Mouse (Mus musculus) forebrain, embryonic 15.5 days (tissue): Measurements from ENCODE around the gene Arhgap35. TPM values are rescaled to one million over a fixed set of nuclear protein-coding genes. Genes with fewer than 3 reads are reported as not detected.

Experiments used
- ATAC-seq: fragments of 200-750 bp; cut with Nextera tagmentation; replicated peaks from 2 replicates; pipeline ENCODE4 v1.8.0; 2017; ENCODE audit warnings: mild to moderate bottlenecking, moderate TSS enrichment, moderate library complexity
- H3K27ac ChIP-seq: fragments of 300-500 bp; sonication (generic); replicated peaks from 2 replicates; pipeline ENCODE4 v1.5.1; 2015; ENCODE audit warnings: mild to moderate bottlenecking, inconsistent platforms
- H3K27me3 ChIP-seq: fragments of 300-500 bp; sonication (generic); 2 replicates; pipeline ENCODE4 v1.6.1; 2015; ENCODE audit warnings: inconsistent platforms
- H3K36me3 ChIP-seq: fragments of 300-500 bp; sonication (generic); 2 replicates; pipeline ENCODE4 v1.6.1; 2015; ENCODE audit warnings: mild to moderate bottlenecking, inconsistent platforms
- H3K4me1 ChIP-seq: fragments of 300-500 bp; sonication (generic); 2 replicates; pipeline ENCODE4 v1.6.1; 2015; ENCODE audit warnings: inconsistent platforms
- H3K4me2 ChIP-seq: fragments of 300-500 bp; sonication (generic); replicated peaks from 2 replicates; pipeline ENCODE4 v1.6.1; 2015; ENCODE audit warnings: mild to moderate bottlenecking, inconsistent platforms
- H3K4me3 ChIP-seq: fragments of 300-500 bp; sonication (generic); 2 replicates; pipeline ENCODE4 v1.5.1; 2015; ENCODE audit warnings: mild to moderate bottlenecking, inconsistent platforms
- H3K9ac ChIP-seq: fragments of 300-500 bp; sonication (generic); replicated peaks from 2 replicates; pipeline ENCODE4 v1.6.1; 2015; ENCODE audit warnings: mild to moderate bottlenecking, inconsistent platforms
- H3K9me3 ChIP-seq: fragments of 300-500 bp; sonication (generic); 2 replicates; pipeline ENCODE4 v1.6.1; 2016; ENCODE audit warnings: inconsistent platforms
- WGBS: fragments of 180-500 bp; shearing (Covaris S2); methylation state at CpG from one replicate; pipeline ENCODE4 v1.1.7; 2015; ENCODE audit warnings: mixed read lengths; 5-methylcytosine and 5-hydroxymethylcytosine counted together
- polyA plus RNA-seq: library from polyadenylated mRNA; unstranded; fragments of >200 nt; fragmentation: Nextera tagmentation; extraction: Ambion mirVana; gene quantifications from 2 replicates; pipeline ENCODE4 v1.2.1, GENCODE M21; 2015

Arhgap35 gene
- polyA plus RNA-seq, 1 experiment from 2014 or later = 38.9 TPM

DNA sequence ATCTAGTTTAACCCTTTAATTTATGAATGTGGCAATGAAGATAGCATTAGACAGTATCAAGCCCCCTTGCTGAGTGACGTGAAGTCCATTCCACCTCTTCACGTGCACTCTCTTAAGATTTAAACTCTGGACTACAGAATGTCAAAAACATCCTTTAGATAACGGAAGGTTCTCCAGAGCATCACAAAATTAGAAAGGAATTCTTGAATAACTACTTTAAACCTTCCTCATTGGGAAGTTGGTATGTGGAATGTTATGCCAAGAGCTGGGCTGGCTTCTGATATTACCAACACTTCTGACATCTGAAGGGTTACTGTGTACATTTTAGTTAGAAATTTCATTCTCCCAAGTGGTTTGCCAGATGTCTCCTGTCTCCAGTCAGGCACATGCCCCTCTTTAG lies 60.6 kb downstream of the Arhgap35 start:
- 94% methylated on average over 3 of the region's 3 CpGs for WGBS
- Histone ChIP-seq H3K27me3 (no peaks in the 10 kb centered on the region), H3K27ac (no peak overlapping the region), H3K4me1 (peaks cover 24% of the 10 kb centered on the region), H3K9me3 (no peaks in the 10 kb centered on the region), H3K4me3 (no peak overlapping the region), H3K4me2 (no peak overlapping the region), H3K9ac (no peak overlapping the region), H3K36me3 (no peaks in the 10 kb centered on the region)
- ATAC-seq = no peak

DNA sequence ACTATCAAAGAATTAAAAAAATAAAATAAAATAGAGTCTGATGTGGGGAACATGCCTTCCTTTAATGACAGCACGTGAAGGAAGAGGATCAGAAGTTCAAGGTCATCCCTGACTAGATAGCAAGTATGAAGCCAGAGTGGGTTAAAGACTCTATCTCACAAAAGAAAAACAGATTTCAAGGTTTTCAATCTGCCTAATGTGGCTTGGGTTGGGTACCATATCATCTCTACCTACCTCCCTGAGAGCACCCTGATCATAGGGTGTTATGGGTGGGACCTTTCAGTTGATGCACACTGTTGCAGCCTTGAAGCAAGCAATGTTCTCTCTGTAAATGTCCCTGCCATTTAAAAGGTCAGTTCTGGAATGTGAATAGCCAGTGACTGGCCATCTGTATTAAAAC lies 63.2 kb downstream of the Arhgap35 start:
- no peaks in the 10 kb centered on the region; the same call in 1 of the 2 replicates for H3K4me1 ChIP-seq
- H3K4me3 ChIP-seq = no peak overlapping the region
- H3K36me3 ChIP-seq = peaks cover 2% of the 10 kb centered on the region; the same call in 1 of the 2 replicates
- WGBS = 87% methylated on average over 1 of the region's 1 CpGs
- H3K27me3 ChIP-seq = no peaks in the 10 kb centered on the region
- H3K27ac ChIP-seq = no peak overlapping the region
- H3K4me2 ChIP-seq = no peak overlapping the region
- H3K9me3 ChIP-seq = no peaks in the 10 kb centered on the region
- no peak overlapping the region for H3K9ac ChIP-seq
- ATAC-seq = no peak

DNA sequence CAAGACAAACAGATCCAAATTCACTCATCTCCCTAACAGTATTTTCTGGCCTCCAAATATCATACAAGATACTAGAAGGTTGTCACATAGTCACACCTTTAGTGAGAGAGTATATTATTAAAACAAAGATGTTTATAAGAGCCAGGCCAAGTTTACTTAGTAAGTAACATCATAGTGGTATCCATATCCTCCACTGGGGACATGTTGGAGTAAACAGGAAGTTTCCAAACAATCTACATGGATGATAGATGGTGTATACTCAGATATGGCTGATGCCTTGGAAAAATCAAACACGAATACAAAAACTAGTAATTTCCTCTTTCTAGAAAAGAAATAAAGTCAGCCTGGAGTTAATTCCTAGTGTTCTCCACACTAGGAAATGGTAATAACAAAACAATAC lies 65.5 kb downstream of the Arhgap35 start:
- ATAC-seq = no peak
- no peak overlapping the region for H3K27ac ChIP-seq
- no peak overlapping the region for H3K9ac ChIP-seq
- 93% methylated on average over 1 of the region's 1 CpGs for WGBS
- H3K36me3 ChIP-seq = peaks cover 15% of the 10 kb centered on the region
- H3K4me1 ChIP-seq = no peaks in the 10 kb centered on the region
- H3K4me3 ChIP-seq = no peak overlapping the region
- no peaks in the 10 kb centered on the region for H3K27me3 ChIP-seq
- H3K4me2 ChIP-seq = no peak overlapping the region
- H3K9me3 ChIP-seq = no peaks in the 10 kb centered on the region

DNA sequence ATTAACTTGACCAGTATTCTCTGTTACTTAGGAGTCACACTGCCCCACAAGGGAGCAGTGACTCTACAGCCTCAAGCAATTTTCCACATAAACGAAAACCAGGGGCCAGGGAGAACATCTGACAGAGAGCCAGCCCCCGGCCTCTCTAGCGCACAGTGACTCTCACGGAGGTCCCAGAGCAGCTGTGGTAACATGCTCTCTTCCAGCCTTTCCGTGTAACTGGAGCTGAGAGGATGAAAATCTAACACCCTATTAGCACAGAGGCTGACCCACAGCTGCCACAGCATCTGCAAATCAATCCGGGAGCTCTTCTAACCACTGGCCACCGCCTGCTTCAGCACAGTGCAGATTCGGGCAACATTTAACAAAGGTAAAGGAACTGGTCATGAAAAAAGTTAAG lies 70.0 kb downstream of the Arhgap35 start:
- peaks cover 23% of the 10 kb centered on the region for H3K36me3 ChIP-seq
- no peak for ATAC-seq

DNA sequence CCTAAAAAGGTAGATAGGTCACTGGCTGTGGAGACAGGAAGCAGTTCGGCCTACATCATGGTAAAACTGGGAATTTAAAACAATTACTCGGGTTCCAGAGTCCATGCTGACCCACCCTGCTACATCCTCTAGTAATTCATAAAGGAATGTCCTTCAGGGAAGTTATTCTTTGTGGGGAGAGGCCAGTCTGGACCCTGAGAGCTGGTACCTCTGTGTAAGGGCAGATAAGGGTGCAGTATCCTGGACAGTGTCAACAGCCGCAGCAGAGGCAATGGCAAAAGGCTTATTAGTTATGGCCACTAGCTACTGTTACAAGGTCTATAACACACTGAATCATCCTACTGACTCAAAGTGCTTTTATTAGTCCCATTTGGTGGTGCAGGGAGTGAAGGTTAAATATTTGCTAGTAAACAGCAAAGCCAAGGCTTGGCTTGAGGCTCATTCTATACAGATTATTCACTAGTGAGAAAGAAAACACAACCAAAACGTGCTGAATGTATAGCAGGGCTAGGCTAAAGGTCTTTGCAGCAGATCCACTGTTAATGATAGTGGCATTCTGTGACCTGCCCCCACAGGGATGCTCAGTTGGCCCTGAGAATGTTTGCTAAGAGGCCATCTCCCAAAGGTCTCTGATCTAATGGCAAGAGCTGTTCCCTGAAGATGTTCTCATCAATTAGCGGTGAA lies 77.4 kb downstream of the Arhgap35 start:
- Histone ChIP-seq H3K4me2 (no peak overlapping the region), H3K9ac (no peak overlapping the region), H3K9me3 (no peaks in the 10 kb centered on the region), H3K27ac (no peak overlapping the region), H3K4me1 (no peaks in the 10 kb centered on the region), H3K27me3 (no peaks in the 10 kb centered on the region), H3K36me3 (peaks cover 28% of the 10 kb centered on the region), H3K4me3 (no peak overlapping the region)
- WGBS = 89% methylated on average over 5 of the region's 5 CpGs
- ATAC-seq = no peak

More for the DNA sequence above, 70.0 kb downstream of the Arhgap35 start:
- Histone ChIP-seq H3K27ac (no peak overlapping the region), H3K4me3 (no peak overlapping the region), H3K9me3 (no peaks in the 10 kb centered on the region), H3K27me3 (no peaks in the 10 kb centered on the region), H3K9ac (no peak overlapping the region), H3K4me1 (no peaks in the 10 kb centered on the region), H3K4me2 (no peak overlapping the region)
- WGBS = 84% methylated on average over 8 of the region's 8 CpGs

DNA sequence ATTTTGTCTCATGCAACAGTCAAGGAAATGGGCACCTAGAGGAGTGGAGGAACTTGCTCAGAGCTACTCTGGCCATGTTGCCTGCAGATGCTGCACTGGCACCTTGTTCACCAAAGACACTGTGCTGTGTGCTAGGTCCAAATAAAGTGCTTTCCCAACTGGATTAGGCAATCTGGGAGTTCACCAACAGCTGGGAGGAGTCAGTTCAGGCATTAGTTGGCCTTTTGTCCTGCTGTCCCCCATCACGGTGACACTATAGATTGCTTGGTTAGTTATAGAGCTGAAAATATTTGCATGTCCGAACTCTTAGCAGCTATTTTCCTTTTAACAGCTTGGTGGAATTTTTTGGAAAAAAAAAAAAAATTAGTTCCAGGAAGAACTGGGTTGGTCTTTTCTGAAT lies 88.8 kb downstream of the Arhgap35 start:
- Histone ChIP-seq H3K36me3 (peaks cover 6% of the 10 kb centered on the region; the same call in 1 of the 2 replicates), H3K9me3 (no peaks in the 10 kb centered on the region), H3K4me1 (0 out of 2 replicates have a peak, but pooled peaks cover 4% of the 10 kb centered on the region), H3K27me3 (no peaks in the 10 kb centered on the region), H3K27ac (no peak overlapping the region), H3K9ac (no peak overlapping the region), H3K4me2 (no peak overlapping the region), H3K4me3 (no peak overlapping the region)
- whole genome bisulfite sequencing = 89% methylated on average over 2 of the region's 2 CpGs
- no peak for ATAC-seq

DNA sequence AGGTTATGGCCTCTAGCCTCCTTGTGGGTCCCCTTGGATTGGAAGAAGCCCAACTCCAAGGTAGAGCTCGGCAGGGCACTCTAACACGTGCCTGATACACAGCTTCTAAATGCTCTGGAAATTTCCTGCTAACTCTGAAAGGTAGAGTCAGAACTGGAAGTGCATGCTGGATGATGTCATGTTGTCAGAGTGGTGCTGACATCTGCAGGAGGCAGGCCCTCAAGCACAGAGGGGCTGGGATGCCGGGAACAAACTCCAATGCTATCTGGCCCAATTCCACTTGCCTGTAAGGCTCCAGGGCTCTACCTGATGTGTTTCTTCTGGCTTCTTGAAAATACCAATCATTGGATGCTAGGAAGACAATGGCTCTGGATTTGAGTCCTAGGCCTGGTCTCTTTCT lies 89.3 kb downstream of the Arhgap35 start:
- no peak for ATAC-seq
- Histone ChIP-seq H3K27me3 (no peaks in the 10 kb centered on the region), H3K4me2 (no peak overlapping the region), H3K9ac (no peak overlapping the region), H3K4me3 (no peak overlapping the region), H3K9me3 (no peaks in the 10 kb centered on the region), H3K36me3 (peaks cover 6% of the 10 kb centered on the region; the same call in 1 of the 2 replicates), H3K4me1 (0 out of 2 replicates have a peak, but pooled peaks cover 4% of the 10 kb centered on the region), H3K27ac (no peak overlapping the region)
- 82% methylated on average over 3 of the region's 3 CpGs for WGBS

DNA sequence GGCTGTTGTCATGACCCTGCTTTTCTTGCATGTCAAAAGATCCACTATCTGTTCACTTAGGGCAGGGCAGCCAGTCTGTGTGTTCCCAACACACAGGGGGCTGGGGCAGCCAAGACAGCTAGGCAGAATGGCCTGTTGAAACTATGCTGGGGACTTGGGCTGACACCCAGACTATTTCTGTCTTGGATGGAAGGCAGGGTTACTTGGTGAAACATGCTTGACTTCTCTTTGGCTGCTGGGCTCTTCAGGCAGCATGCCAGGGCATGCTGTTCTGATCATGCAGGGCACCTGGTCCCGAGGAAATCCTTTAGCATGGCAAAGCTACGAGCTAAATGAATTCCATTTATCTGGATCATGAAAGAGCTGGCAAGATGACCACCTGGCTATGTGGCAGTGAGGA lies 90.5 kb downstream of the Arhgap35 start:
- Histone ChIP-seq H3K9me3 (no peaks in the 10 kb centered on the region), H3K27me3 (no peaks in the 10 kb centered on the region), H3K9ac (no peak overlapping the region), H3K27ac (no peak overlapping the region), H3K4me3 (no peak overlapping the region), H3K36me3 (peaks cover 6% of the 10 kb centered on the region; the same call in 1 of the 2 replicates), H3K4me2 (no peak overlapping the region), H3K4me1 (peaks cover 7% of the 10 kb centered on the region; the same call in 1 of the 2 replicates)
- 52% methylated on average over 2 of the region's 2 CpGs for WGBS
- ATAC-seq = no peak

DNA sequence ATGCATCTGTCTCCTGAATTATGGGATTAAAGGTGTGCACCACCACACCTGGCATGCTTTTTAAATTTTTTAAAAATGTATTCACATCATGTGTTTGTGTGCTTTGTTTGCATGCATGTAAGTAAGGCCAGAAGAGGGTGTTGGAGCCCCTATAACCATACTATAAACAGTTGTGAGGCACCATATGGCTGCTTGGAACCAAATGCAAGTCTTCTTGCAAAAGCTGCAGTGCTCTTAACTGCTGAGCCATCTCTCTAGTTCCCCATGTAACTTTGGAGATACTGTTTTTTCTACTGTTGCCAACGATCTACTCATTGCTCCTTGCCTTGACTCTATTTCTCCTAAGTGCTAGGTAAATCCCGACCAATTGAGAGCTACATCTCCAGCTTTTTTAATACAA lies 95.5 kb downstream of the Arhgap35 start:
- no peak overlapping the region for H3K4me3 ChIP-seq
- H3K9me3 ChIP-seq = no peaks in the 10 kb centered on the region
- no peaks in the 10 kb centered on the region for H3K36me3 ChIP-seq
- H3K4me1 ChIP-seq = peaks cover 5% of the 10 kb centered on the region; the same call in 1 of the 2 replicates
- no peak overlapping the region for H3K9ac ChIP-seq
- no peak overlapping the region for H3K4me2 ChIP-seq
- ATAC-seq = no peak
- H3K27me3 ChIP-seq = no peaks in the 10 kb centered on the region
- WGBS = 90% methylated on average over 2 of the region's 2 CpGs
- H3K27ac ChIP-seq = no peak overlapping the region

DNA sequence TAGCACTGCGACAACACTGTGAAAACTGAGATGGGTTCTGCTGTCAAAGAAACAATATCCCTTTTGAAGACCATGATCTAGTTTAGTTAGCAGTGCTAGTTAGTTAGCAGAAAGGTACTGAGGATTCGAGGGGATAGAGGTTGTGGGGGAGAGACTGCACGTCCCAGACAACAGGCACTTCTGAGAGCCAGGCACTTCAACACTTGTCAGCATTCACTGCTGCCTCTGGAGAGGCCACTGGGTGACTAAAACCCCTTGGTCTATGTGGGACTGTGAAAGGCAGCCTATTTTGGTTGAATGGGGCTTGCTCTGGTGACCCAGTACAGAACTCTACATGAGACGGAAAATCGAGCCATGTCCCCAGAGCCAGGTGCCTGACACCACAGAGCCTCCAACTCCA lies 97.6 kb downstream of the Arhgap35 start:
- H3K4me2 ChIP-seq = no peak overlapping the region
- no peaks in the 10 kb centered on the region for H3K27me3 ChIP-seq
- H3K4me3 ChIP-seq = no peak overlapping the region
- H3K27ac ChIP-seq = no peak overlapping the region
- ATAC-seq = no peak
- 86% methylated on average over 5 of the region's 5 CpGs for WGBS
- no peaks in the 10 kb centered on the region for H3K9me3 ChIP-seq
- H3K36me3 ChIP-seq = no peaks in the 10 kb centered on the region
- peaks cover 3% of the 10 kb centered on the region; the same call in 1 of the 2 replicates for H3K4me1 ChIP-seq
- H3K9ac ChIP-seq = no peak overlapping the region

DNA sequence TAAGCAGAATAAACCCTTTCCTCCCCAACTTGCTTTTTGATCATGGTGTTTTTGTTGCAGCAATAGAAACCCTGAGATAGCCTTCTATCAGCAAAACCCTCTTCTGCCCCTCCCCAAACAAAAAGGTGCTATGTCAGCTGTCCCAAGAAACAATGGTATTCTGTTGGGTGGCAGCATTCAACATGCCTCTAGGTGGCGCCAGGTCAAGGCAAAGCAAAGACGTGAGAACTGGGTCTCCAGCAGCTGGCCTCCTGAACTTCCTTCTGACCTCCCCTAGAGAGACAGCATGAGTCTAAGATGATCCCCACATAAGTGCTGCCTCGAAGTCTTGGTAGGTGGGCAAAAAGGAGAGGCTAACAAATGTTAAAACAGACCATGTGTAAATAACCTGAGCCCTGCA lies 107.5 kb downstream of the Arhgap35 start:
- Histone ChIP-seq H3K27ac (no peak overlapping the region), H3K4me1 (no peaks in the 10 kb centered on the region), H3K9ac (no peak overlapping the region), H3K36me3 (peaks cover 59% of the 10 kb centered on the region), H3K4me3 (no peak overlapping the region), H3K9me3 (no peaks in the 10 kb centered on the region), H3K4me2 (no peak overlapping the region), H3K27me3 (no peaks in the 10 kb centered on the region)
- WGBS = 27% methylated on average over 3 of the region's 3 CpGs
- ATAC-seq = no peak

DNA sequence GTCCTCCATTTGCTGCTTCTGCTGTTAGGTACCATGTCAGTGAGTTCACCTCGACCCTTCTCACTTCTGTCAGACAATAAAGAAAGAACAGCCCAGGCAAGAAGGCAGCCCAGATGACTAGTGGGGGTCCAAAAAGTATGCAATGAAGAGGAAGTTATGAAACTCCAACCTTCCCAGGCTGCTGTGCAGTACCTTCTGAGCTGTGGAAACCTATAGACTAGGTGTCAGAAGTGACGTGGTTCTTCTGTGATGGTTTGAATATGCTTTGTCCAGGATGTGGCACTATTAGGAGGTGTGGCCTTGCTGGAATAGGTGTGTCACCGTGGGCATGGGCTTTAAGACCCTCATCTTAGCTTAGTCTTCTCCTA lies 109.6 kb downstream of the Arhgap35 start:
- Histone ChIP-seq H3K4me2 (no peak overlapping the region), H3K9ac (no peak overlapping the region), H3K9me3 (no peaks in the 10 kb centered on the region), H3K27ac (no peak overlapping the region), H3K27me3 (no peaks in the 10 kb centered on the region), H3K36me3 (peaks cover 61% of the 10 kb centered on the region), H3K4me3 (no peak overlapping the region), H3K4me1 (no peaks in the 10 kb centered on the region)
- ATAC-seq = no peak
- 96% methylated on average over 3 of the region's 3 CpGs for WGBS
